Comparison of ENCODE assay signal across 11 mouse cellular contexts in the genomic region with DNA sequence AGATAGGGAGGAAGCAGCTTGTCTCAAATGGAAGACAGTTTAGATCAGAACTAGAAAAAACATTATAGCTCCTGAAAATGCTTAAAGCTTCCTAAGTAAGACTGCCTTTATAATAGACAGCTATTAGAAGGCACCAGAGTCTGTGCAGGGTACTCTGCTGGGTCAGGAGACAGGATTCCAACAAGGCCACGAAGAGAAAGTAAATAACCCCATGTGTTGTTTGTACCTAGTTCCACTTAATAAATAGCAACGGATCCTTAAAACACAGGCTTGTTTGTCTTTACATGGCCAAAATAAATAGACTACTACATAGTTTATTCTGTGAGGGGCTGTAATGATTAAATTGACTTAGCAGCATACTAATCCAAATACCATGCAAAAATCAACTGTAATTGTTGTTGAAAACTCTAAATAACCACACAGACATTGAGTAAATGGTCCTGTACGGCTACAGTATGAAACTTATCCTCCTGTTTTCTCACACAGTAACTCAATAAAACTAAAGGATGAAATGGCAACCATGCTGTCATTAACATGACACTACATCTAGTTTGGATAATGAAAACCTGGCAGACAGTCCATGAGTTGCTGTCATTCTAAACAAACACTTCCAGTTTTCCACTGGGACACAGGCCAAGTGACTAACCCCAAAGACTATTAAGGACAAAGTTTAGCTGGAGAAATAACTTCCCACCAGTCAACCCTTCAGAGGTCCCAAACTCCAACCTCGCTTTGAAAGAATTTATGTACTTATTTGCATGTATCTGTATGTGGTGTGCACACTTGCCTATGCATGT. TPM values are rescaled to one million over a fixed set of nuclear protein-coding genes. Genes with fewer than 3 reads are reported as not detected.
DNase-seq lines count a peak whose midpoint lies in the region; ATAC-seq and TF ChIP-seq lines count a peak whose summit lies in the region.
"Had no signal": no experiment of that assay in that cellular context is flagged by ENCODE, and none has a peak within 500 bp of the region (broad histone marks: within the 10 kb centered on the region; RNA-seq: fewer than 3 reads in every experiment).

No protein-coding gene starts in this region.

- H3K9ac ChIP-seq in heart, embryonic 11.5 days (ENCODE audit: low read depth, low read length) = no peak overlapping the region
- H3K9ac ChIP-seq in midbrain, postnatal 0 days (replicated peaks; ENCODE audit: low read length, poor library complexity, severe bottlenecking) = no peak overlapping the region
- no peak overlapping the region for H3K9ac ChIP-seq in midbrain, embryonic 14.5 days (replicated peaks; ENCODE audit: low read length)
- no peak overlapping the region for H3K9ac ChIP-seq in stomach, postnatal 0 days (ENCODE audit: low read length)
- H3K9ac ChIP-seq: heart, embryonic 13.5 days had no signal

- no peak for ATAC-seq in heart, embryonic 11.5 days (replicated peaks; ENCODE audit: insufficient number of reproducible peaks, low FRiP score, low TSS enrichment)
- ATAC-seq in midbrain, postnatal 0 days (ENCODE audit: low FRiP score) = no peak
- ATAC-seq in midbrain, embryonic 14.5 days (ENCODE audit: low FRiP score, low TSS enrichment) = no peak
- ATAC-seq in stomach, postnatal 0 days (ENCODE audit: low FRiP score, low TSS enrichment) = peak; percentile 26; the same call in 1 of the 2 replicates
- ATAC-seq: forebrain, embryonic 16.5 days had no signal

- no peak overlapping the region for H3K4me2 ChIP-seq in heart, embryonic 11.5 days
- no peak overlapping the region for H3K4me2 ChIP-seq in midbrain, postnatal 0 days (ENCODE audit: low read depth, low read length, poor library complexity, severe bottlenecking)
- H3K4me2 ChIP-seq in midbrain, embryonic 14.5 days (ENCODE audit: low read length) = no peak overlapping the region
- H3K4me2 ChIP-seq in stomach, postnatal 0 days (replicated peaks; ENCODE audit: low read depth) = no peak overlapping the region
- H3K4me2 ChIP-seq: heart, embryonic 13.5 days had no signal

- H3K9me3 ChIP-seq in heart, embryonic 11.5 days (replicated peaks; ENCODE audit: control insufficient read depth, low read length) = no peaks in the 10 kb centered on the region
- no peaks in the 10 kb centered on the region for H3K9me3 ChIP-seq in midbrain, postnatal 0 days (ENCODE audit: low read length)
- H3K9me3 ChIP-seq in midbrain, embryonic 14.5 days (ENCODE audit: control insufficient read depth, low read length) = no peaks in the 10 kb centered on the region
- no peaks in the 10 kb centered on the region for H3K9me3 ChIP-seq in stomach, postnatal 0 days (ENCODE audit: control insufficient read depth, low read length)
- H3K9me3 ChIP-seq: heart, embryonic 13.5 days had no signal

- no peaks in the 10 kb centered on the region for H3K36me3 ChIP-seq in heart, embryonic 11.5 days (ENCODE audit: control insufficient read depth, insufficient read depth, low read length)
- no peaks in the 10 kb centered on the region for H3K36me3 ChIP-seq in midbrain, postnatal 0 days (ENCODE audit: insufficient read depth, low read length)
- no peaks in the 10 kb centered on the region for H3K36me3 ChIP-seq in midbrain, embryonic 14.5 days (ENCODE audit: control insufficient read depth, insufficient read depth, low read length)
- no peaks in the 10 kb centered on the region for H3K36me3 ChIP-seq in stomach, postnatal 0 days (ENCODE audit: control insufficient read depth, insufficient read depth, low read length)
- H3K36me3 ChIP-seq: heart, embryonic 13.5 days had no signal

- no peak overlapping the region for H3K27ac ChIP-seq in heart, embryonic 11.5 days (ENCODE audit: low read depth, low read length)
- H3K27ac ChIP-seq in midbrain, postnatal 0 days (ENCODE audit: low read depth, low read length) = no peak overlapping the region
- no peak overlapping the region for H3K27ac ChIP-seq in midbrain, embryonic 14.5 days (replicated peaks; ENCODE audit: low read depth, low read length)
- no peak overlapping the region for H3K27ac ChIP-seq in stomach, postnatal 0 days (replicated peaks)
- H3K27ac ChIP-seq: heart, embryonic 13.5 days had no signal

- 63% methylated on average over 4 of the region's 4 CpGs for WGBS in heart, embryonic 11.5 days (ENCODE audit: insufficient replicate concordance)
- WGBS in midbrain, postnatal 0 days = 68% methylated on average over 4 of the region's 4 CpGs
- 81% methylated on average over 4 of the region's 4 CpGs for WGBS in midbrain, embryonic 14.5 days
- WGBS in stomach, postnatal 0 days = 41% methylated on average over 4 of the region's 4 CpGs

- H3K27me3 ChIP-seq in heart, embryonic 11.5 days (ENCODE audit: control insufficient read depth, insufficient read depth, low read length) = no peaks in the 10 kb centered on the region
- H3K27me3 ChIP-seq in midbrain, postnatal 0 days (ENCODE audit: insufficient read depth, low read length) = no peaks in the 10 kb centered on the region
- H3K27me3 ChIP-seq in midbrain, embryonic 14.5 days (ENCODE audit: control insufficient read depth, insufficient read depth, low read length) = no peaks in the 10 kb centered on the region
- no peaks in the 10 kb centered on the region for H3K27me3 ChIP-seq in stomach, postnatal 0 days (ENCODE audit: control insufficient read depth, insufficient read depth, low read length)
- H3K27me3 ChIP-seq: heart, embryonic 13.5 days had no signal

- no peak overlapping the region for H3K4me3 ChIP-seq in heart, embryonic 11.5 days (ENCODE audit: low read depth, low read length)
- no peak overlapping the region for H3K4me3 ChIP-seq in midbrain, postnatal 0 days (ENCODE audit: low read depth, low read length)
- H3K4me3 ChIP-seq in midbrain, embryonic 14.5 days (replicated peaks; ENCODE audit: low read depth, low read length) = no peak overlapping the region
- H3K4me3 ChIP-seq in stomach, postnatal 0 days (ENCODE audit: low read depth, low read length) = no peak overlapping the region
- H3K4me3 ChIP-seq: heart, embryonic 13.5 days had no signal

- peak; percentile 9 to 10 for DNase-seq in heart, adult 18-20 months
- DNase-seq in midbrain, postnatal 0 days (ENCODE audit: low spot score) = peak; percentile 15
- no peak for DNase-seq in midbrain, embryonic 14.5 days
- DNase-seq in kidney, postnatal 4 days = peak; percentile 8 to 29
- DNase-seq in stomach, postnatal 0 days (ENCODE audit: low spot score) = no peak
- no peak for DNase-seq in cerebellum, postnatal 10 days
- DNase-seq in spleen, adult 12 weeks (ENCODE audit: low spot score) = no peak
- DNase-seq: cerebellum, adult 11 months had no signal

- H3K4me1 ChIP-seq in heart, embryonic 11.5 days (ENCODE audit: control insufficient read depth, insufficient read depth, low read length) = no peaks in the 10 kb centered on the region
- H3K4me1 ChIP-seq in midbrain, postnatal 0 days (ENCODE audit: insufficient read depth, low read length) = no peaks in the 10 kb centered on the region
- no peaks in the 10 kb centered on the region for H3K4me1 ChIP-seq in midbrain, embryonic 14.5 days (ENCODE audit: control insufficient read depth, insufficient read depth, low read length)
- no peaks in the 10 kb centered on the region for H3K4me1 ChIP-seq in stomach, postnatal 0 days (replicated peaks; ENCODE audit: control insufficient read depth, insufficient read depth)
- H3K4me1 ChIP-seq: heart, embryonic 13.5 days had no signal

- TF ChIP-seq CTCF in midbrain, postnatal 0 days (IDR thresholded peaks at IDR 0.05) = no peak
- no peak for TF ChIP-seq CTCF in stomach, postnatal 0 days (IDR thresholded peaks at IDR 0.05; ENCODE audit: low read depth)

- no peak for TF ChIP-seq EP300 in stomach, postnatal 0 days (optimal IDR thresholded peaks at IDR 0.05)

RNA-seq across cellular contexts. Expression of gene Rnf152, which starts 27.8 kb away (rescaled TPM):
- 1 to 10 TPM in 1 of 2 experiments, under 1 TPM in 1; 0.94 to 1.3 TPM for total RNA-seq in heart, adult 18-20 months (2021)
- 0.20 and 0.27 TPM in 2 replicates for polyA plus RNA-seq in heart, embryonic 11.5 days (2014; fragmentation: Nextera tagmentation; extraction: Ambion mirVana)
- 35.5 and 50.8 TPM in 2 replicates for total RNA-seq in midbrain, postnatal 0 days (2014; rRNA removed)
- 19.2 and 21.0 TPM in 2 replicates for polyA plus RNA-seq in midbrain, postnatal 0 days (2015; fragmentation: Nextera tagmentation; extraction: Ambion mirVana)
- 25.7 and 28.9 TPM in 2 replicates for polyA plus RNA-seq in midbrain, embryonic 14.5 days (2014; fragmentation: Nextera tagmentation; extraction: Ambion mirVana)
- polyA plus RNA-seq in stomach, postnatal 0 days (2015; fragmentation: Nextera tagmentation; extraction: Ambion mirVana) = 2.5 and 2.7 TPM in 2 replicates

Comparison
In these comparisons a context has a peak if more than half of its experiments do, and no peak if none do; other contexts are left out.
1. DNase-seq: peak in heart, adult 18-20 months (2 of 2), midbrain, postnatal 0 days (single experiment) and kidney, postnatal 4 days (2 of 2); none in midbrain, embryonic 14.5 days (single experiment), stomach, postnatal 0 days (single experiment), cerebellum, postnatal 10 days (0 of 2) and spleen, adult 12 weeks (single experiment).